Mouse (Mus musculus): ENCODE results near the gene Arl3. TPM values are rescaled to one million over a fixed set of nuclear protein-coding genes. Genes with fewer than 3 reads are reported as not detected.

Arl3 gene
- 115 and 119 TPM in 2 replicates for polyA plus RNA-seq (2015; fragmentation: Nextera tagmentation; extraction: Ambion mirVana)

DNA sequence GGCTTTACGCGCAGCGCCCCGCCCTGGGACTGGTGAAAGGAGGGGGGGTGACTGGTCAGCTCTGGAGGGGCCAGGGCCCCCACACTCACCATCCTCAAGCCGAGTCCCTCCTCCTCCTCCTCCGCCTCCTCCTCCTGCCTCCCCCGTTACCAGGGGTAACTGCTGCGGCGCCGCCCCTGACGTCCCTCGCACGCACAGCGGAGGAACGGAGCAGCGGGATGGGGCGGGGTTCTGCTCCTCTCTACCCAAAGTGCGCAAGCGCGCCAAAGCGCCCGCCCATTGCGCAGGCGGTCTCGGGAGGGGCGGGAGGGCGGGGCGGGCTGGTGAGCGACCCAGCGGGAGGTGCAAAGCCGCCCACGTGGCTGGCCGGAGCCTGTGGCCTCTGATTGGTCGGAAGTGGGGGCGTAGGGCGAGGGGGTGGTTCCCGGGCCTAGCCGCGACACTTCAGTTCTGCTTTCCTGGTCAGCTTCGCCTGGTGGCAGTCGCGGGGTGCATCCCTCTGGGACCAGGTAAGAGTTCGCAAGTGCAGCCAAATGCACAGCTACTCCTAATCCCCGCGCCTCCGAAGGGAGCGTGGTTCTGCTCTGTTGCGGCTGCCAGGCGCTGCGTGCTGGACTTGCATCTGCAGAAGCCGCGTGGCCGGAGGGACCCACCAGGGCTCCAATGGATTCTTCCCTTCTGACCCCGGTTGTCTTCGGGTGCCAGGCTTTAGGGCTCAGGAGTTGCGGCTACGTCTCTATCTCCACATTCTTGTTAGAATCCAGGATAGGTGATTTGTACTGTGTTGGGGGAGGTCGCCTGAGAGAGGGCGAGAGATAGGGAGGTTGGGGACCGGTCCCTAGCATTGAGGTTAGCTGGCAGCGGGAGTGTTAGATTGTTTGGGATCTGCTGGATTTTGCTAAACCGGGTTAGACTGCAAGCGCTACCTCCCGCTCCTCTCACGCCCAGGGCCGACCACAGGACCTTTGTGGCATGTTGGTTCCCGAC lies at the start of gene Arl3, which contains the start of gene Sfxn2:
Arl3 (minus strand) TSS at position 248 of the 987 bp plus-strand sequence.
Sfxn2 (plus strand) TSS at position 415 of the 987 bp plus-strand sequence.
- Histone ChIP-seq H3K4me1 (peaks cover 38% of the 10 kb centered on the region), H3K9me3 (no peaks in the 10 kb centered on the region), H3K9ac (peak within 1 kb of the TSS; percentile 66), H3K4me3 (peak within 1 kb of the TSS; percentile 78), H3K36me3 (no peaks in the 10 kb centered on the region), H3K27me3 (no peaks in the 10 kb centered on the region), H3K4me2 (peak within 1 kb of the TSS; percentile 85), H3K27ac (peak within 1 kb of the TSS; percentile 76)
- ATAC-seq (ENCODE audit: borderline replicate concordance, extremely low read depth, low FRiP score, low TSS enrichment) = peak; percentile 96
- under 1% methylated on average over 58 of the region's 67 CpGs for WGBS

DNA sequence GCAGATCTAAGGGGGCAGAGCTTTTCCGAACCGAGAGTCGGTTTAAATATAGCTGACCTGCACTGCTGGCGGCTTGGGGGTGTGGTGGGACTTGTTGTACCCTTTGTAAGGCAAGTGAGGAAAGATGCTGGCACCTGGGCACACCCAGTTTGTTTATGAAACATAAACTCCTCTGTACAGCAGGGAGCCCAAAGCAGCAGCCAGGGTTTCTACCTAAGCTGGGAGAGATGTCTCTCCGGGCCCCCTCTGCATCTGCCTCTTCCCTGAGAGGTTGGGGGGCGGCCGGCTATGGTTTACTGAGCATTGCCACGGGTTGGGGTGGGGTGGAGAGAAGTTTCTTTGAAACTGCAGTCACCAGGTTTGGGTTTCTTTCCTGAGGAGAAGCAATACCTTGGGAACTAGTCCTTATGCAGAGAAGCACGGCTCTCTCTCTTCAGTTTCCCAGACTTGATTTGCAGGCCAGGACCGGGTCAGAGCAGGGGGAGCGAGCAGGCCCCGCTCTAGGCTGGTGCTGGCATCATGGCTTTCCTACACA lies 49.7 kb upstream of the Arl3 start:
- Histone ChIP-seq H3K27ac (peak overlapping the region; percentile 94), H3K4me1 (peaks cover 89% of the 10 kb centered on the region), H3K27me3 (no peaks in the 10 kb centered on the region), H3K4me3 (peak overlapping the region; percentile 40), H3K9me3 (no peaks in the 10 kb centered on the region), H3K4me2 (peak overlapping the region; percentile 65), H3K9ac (0 out of 2 replicates have a peak overlapping the region, but pooled peaks have one; percentile 30), H3K36me3 (no peaks in the 10 kb centered on the region)
- ATAC-seq (ENCODE audit: borderline replicate concordance, extremely low read depth, low FRiP score, low TSS enrichment) = no peak
- 18% methylated on average over 12 of the region's 12 CpGs for WGBS

DNA sequence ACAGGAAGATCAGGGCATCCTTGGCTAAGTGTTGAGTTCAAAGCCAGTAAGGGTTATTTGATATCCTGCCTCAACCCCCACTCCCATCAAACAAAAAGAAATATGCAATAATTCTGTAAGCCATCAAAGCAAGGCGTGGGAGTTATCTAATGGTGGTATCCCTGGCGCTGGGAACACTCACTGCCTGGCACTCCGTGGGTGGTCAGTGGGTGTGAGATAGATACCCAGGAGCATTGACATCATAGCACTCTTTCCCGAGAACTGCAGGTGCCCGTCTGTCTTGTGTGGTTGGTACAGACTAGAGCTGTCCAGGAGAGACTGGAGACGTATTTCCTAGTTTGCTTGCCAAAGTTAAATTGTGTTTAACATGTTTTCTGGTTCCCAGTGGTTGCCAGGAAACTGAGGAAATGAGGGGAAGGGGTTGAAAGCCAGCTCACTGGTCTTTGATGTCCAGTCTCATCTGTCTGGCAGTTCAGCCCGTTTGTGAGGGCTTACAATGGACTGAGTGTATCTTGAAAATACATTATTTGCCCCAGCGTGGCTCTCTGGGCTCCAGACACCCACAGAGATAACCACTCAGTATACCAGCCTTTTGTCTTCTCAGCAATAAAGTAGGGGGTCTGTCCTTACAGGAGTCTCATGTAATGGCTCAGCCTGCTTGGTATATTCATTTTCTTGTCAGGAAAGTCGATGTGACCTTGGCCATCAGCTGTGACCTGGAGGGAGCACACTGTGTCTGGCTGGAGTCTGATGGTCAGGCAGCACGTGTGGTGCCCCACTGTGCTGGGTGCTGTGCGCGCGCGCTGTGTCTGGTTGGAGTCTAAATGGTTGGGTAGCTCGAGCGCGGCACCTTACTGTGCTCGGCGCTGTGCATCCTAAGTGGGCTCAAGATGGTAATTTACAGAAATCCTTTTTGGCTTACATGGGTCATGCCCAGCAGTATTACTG lies 48.5 kb upstream of the Arl3 start:
- H3K27me3 ChIP-seq = no peaks in the 10 kb centered on the region
- peak overlapping the region; percentile 94 for H3K27ac ChIP-seq
- WGBS = 64% methylated on average over 19 of the region's 19 CpGs
- peaks cover 82% of the 10 kb centered on the region for H3K4me1 ChIP-seq
- no peak overlapping the region for H3K4me3 ChIP-seq
- H3K9me3 ChIP-seq = no peaks in the 10 kb centered on the region
- no peak overlapping the region for H3K9ac ChIP-seq
- no peak for ATAC-seq (ENCODE audit: borderline replicate concordance, extremely low read depth, low FRiP score, low TSS enrichment)
- no peak overlapping the region for H3K4me2 ChIP-seq
- no peaks in the 10 kb centered on the region for H3K36me3 ChIP-seq

DNA sequence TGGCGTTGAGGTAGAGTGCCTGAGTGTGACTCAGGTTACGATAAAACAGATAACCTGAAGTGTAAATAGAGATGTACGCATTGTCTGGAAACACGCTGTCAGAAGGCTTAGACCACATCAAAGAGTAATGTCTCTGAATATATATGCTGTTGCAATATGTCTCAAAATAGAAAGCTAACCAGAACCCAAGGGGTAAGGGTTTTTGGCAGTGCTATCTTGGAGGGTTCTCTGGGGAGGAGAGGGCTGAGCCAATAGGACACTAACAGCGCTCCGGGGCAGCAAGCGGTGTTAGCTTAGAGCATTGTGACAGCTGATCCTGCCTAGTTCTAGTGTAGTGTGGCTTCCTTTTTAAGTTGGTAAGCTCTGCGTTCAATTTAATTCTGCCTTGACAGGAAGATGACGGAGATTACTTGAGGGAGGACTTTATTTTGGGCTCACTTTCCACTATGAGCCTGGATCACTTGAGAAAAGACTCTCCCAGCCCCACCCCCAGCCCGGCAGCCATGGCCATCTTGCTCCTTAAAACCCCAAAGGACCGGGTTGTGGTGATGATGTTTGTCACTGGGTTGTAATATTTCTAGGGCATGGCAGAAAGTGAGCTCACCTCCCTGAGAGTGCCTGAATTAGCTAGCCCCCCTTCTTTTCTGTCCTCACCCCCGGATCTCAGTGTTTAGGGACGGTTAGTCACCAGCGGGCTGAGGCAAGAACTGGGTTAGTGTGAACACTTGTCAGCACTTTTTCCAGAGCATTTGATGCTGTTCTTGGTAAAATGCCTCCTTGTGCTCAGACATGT lies 47.2 kb upstream of the Arl3 start:
- no peak for ATAC-seq (ENCODE audit: borderline replicate concordance, extremely low read depth, low FRiP score, low TSS enrichment)
- Histone ChIP-seq H3K9ac (no peak overlapping the region), H3K4me3 (no peak overlapping the region), H3K27ac (peak overlapping the region; percentile 54), H3K36me3 (no peaks in the 10 kb centered on the region), H3K9me3 (no peaks in the 10 kb centered on the region), H3K4me1 (peaks cover 73% of the 10 kb centered on the region), H3K27me3 (no peaks in the 10 kb centered on the region), H3K4me2 (no peak overlapping the region; the same call in 1 of the 2 replicates)
- 57% methylated on average over 14 of the region's 14 CpGs for WGBS

DNA sequence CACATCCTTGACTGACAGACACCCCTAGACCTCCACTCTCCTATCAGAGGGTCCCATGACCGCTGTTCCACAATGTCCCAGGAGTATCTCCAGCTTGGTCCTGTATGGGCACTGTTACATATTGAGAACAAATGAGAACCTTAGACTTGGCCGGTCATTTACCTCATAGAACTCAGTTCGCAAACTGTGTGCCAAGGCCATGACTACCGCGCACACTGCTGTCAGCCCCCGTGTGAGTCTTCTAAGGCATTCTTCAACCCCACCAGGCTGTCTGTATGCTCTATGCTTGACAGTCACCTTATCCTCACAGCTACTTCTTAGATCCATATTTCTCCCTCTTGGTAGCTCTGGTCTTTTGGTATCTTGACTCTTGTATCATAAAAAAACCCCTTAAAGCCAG lies 46.5 kb upstream of the Arl3 start:
- Histone ChIP-seq H3K9me3 (no peaks in the 10 kb centered on the region), H3K36me3 (no peaks in the 10 kb centered on the region), H3K4me2 (no peak overlapping the region), H3K27ac (peak overlapping the region; percentile 54), H3K9ac (no peak overlapping the region), H3K4me1 (peaks cover 66% of the 10 kb centered on the region), H3K27me3 (no peaks in the 10 kb centered on the region), H3K4me3 (no peak overlapping the region)
- 81% methylated on average over 6 of the region's 6 CpGs for WGBS
- ATAC-seq (ENCODE audit: borderline replicate concordance, extremely low read depth, low FRiP score, low TSS enrichment) = no peak

DNA sequence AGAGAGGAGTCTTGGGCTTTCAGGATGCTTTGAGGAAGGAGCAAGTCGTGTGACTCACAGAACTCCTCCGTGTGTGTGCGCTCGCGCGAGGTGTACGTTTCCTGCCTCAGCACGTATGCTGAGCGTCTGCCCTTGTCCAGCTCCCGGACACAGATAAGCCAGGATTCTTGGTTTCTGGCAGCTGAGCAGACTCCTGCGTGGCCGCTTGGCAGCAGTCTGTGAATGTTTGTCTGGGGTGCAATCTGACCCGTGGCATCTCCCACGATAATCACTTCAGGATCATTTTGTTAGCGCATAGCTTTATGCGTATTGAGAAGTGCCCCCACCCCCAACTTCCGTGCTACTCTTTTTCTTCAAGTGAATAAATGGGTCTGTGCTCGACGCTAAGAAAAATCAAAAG lies 46.0 kb upstream of the Arl3 start:
- H3K4me1 ChIP-seq = peaks cover 61% of the 10 kb centered on the region
- no peak overlapping the region for H3K9ac ChIP-seq
- no peak overlapping the region for H3K4me3 ChIP-seq
- H3K36me3 ChIP-seq = no peaks in the 10 kb centered on the region
- no peaks in the 10 kb centered on the region for H3K27me3 ChIP-seq
- H3K27ac ChIP-seq = peak overlapping the region; percentile 54; the same call in 1 of the 2 replicates
- WGBS = 46% methylated on average over 19 of the region's 19 CpGs
- no peak for ATAC-seq (ENCODE audit: borderline replicate concordance, extremely low read depth, low FRiP score, low TSS enrichment)
- H3K9me3 ChIP-seq = no peaks in the 10 kb centered on the region
- H3K4me2 ChIP-seq = no peak overlapping the region

DNA sequence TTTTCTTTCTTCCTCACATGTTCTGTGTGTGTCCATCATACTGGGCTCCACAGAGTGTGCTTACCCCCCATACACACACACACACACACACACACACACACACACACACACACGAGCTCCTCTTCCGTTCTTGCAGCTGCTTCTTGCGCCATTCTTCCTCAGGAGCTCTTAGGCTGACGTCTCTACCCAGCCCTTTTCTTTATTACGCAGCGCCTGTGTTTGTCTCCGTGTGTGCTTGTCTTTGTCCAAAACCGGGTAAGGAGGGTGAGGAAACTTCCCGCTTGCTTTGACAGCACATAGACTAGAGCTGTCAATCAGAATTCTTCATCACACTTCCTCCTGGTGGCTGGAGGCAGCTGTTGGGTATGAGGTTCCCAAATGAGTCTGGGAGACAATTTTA lies 45.3 kb upstream of the Arl3 start:
- WGBS = 58% methylated on average over 9 of the region's 9 CpGs
- no peak for ATAC-seq (ENCODE audit: borderline replicate concordance, extremely low read depth, low FRiP score, low TSS enrichment)
- H3K4me1 ChIP-seq = peaks cover 54% of the 10 kb centered on the region

DNA sequence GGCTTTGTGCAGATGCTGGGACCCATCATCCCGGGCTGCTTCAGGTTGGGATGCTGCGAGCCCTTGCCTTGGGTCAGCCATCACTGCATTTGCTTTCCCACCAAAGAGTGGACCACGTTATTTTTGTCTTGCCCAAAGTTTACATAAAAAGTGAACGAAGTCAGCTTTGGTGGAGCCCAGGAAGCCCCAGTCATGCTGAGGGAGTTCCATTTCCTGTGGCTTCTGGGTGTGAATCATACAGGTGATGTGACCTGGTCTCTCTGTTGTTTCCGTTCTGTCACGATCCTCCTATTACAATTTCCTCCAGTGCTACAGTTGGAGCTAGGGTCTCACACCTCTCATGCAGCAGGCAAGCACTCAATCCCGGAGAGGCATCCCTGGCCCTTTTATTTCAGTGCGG lies 44.4 kb upstream of the Arl3 start:
- Histone ChIP-seq H3K36me3 (0 out of 2 replicates have a peak, but pooled peaks cover 3% of the 10 kb centered on the region), H3K9me3 (no peaks in the 10 kb centered on the region), H3K4me3 (no peak overlapping the region), H3K27ac (no peak overlapping the region), H3K27me3 (no peaks in the 10 kb centered on the region), H3K4me1 (peaks cover 50% of the 10 kb centered on the region), H3K9ac (no peak overlapping the region), H3K4me2 (no peak overlapping the region)
- WGBS = 75% methylated on average over 8 of the region's 8 CpGs
- ATAC-seq (ENCODE audit: borderline replicate concordance, extremely low read depth, low FRiP score, low TSS enrichment) = no peak

More for the DNA sequence above, 45.3 kb upstream of the Arl3 start:
- H3K4me3 ChIP-seq = no peak overlapping the region
- H3K27me3 ChIP-seq = no peaks in the 10 kb centered on the region
- no peaks in the 10 kb centered on the region for H3K9me3 ChIP-seq
- H3K4me2 ChIP-seq = no peak overlapping the region
- H3K36me3 ChIP-seq = 0 out of 2 replicates have a peak, but pooled peaks cover 3% of the 10 kb centered on the region
- H3K27ac ChIP-seq = peak overlapping the region; percentile 54; the same call in 1 of the 2 replicates
- no peak overlapping the region for H3K9ac ChIP-seq

DNA sequence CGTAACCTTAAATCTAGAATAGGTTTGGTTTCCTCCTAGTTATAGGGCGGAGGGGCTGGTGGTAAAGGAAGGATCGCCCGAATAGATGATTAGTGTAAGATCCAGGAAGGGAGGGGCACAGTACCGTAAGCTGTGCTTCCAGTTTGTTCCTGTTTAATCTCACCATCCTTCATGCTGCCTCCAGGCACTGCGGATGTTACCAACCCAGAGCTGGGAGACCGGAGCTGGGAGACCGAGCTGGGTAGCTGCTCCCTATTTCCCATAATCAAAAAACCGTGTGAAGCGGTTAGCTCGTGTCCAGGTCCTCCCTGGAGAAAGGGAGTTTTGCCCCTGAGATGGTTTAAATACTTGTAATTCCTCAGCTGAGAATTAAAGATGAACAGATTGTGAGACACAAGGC lies 43.4 kb upstream of the Arl3 start:
- 0 out of 2 replicates have a peak, but pooled peaks cover 3% of the 10 kb centered on the region for H3K36me3 ChIP-seq
- H3K27ac ChIP-seq = no peak overlapping the region
- H3K4me2 ChIP-seq = no peak overlapping the region
- H3K4me3 ChIP-seq = no peak overlapping the region
- WGBS = 73% methylated on average over 11 of the region's 11 CpGs
- no peak for ATAC-seq (ENCODE audit: borderline replicate concordance, extremely low read depth, low FRiP score, low TSS enrichment)
- no peaks in the 10 kb centered on the region for H3K9me3 ChIP-seq
- H3K9ac ChIP-seq = no peak overlapping the region
- no peaks in the 10 kb centered on the region for H3K27me3 ChIP-seq
- peaks cover 45% of the 10 kb centered on the region for H3K4me1 ChIP-seq

DNA sequence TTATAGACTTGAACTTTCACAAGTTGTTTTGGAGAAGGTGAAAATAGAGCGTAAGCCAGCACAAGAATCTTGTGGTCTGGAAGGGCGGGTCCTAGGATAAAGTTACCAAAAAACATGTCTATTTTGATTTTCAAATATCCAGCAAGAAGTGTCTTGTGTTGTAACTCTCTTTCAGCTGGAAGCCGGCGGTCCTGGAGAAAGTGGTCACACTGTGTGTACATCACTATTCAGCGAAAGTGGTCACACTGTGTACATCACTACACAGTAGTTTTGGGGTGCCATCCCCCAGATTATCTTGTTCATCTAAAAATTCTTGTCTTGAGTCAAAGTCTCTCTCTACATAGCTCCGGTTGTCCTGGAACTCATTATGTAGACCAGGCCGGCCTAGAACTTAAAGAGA lies 35.2 kb upstream of the Arl3 start:
- H3K36me3 ChIP-seq = peaks cover 14% of the 10 kb centered on the region; the same call in 1 of the 2 replicates
- 97% methylated on average over 7 of the region's 7 CpGs for WGBS
- no peak overlapping the region for H3K4me3 ChIP-seq
- no peaks in the 10 kb centered on the region for H3K27me3 ChIP-seq
- 0 out of 2 replicates have a peak, but pooled peaks cover 10% of the 10 kb centered on the region for H3K4me1 ChIP-seq
- H3K4me2 ChIP-seq = no peak overlapping the region
- H3K9ac ChIP-seq = no peak overlapping the region
- H3K27ac ChIP-seq = no peak overlapping the region
- H3K9me3 ChIP-seq = no peaks in the 10 kb centered on the region
- ATAC-seq (ENCODE audit: borderline replicate concordance, extremely low read depth, low FRiP score, low TSS enrichment) = no peak

All from lung, embryonic 15.5 days (tissue).